ENCODE assay signal across 8 mouse cellular contexts in genomic region chr19:43612051-43612450, GRCm38 (mm10). TPM values are rescaled to one million over a fixed set of nuclear protein-coding genes. Genes with fewer than 3 reads are reported as not detected.
DNase-seq lines count a peak whose midpoint lies in the region; ATAC-seq and TF ChIP-seq lines count a peak whose summit lies in the region.

Gene Nkx2-3 (plus strand): TSS chr19:43612325.

- no peak for TF ChIP-seq EP300 in heart, adult 2 months (IDR thresholded peaks at IDR 0.05; ENCODE audit: insufficient read depth, low read depth, low read length)

- 4% methylated on average over 24 of the region's 24 CpGs for WGBS in heart, adult 2 months
- WGBS in hindbrain, embryonic 16.5 days, result under 1% methylated on average over 24 of the region's 24 CpGs

- no peaks in the 10 kb centered on the region; the same call in 1 of the 2 replicates for H3K4me1 ChIP-seq in heart, adult 2 months (ENCODE audit: control insufficient read depth, insufficient read depth, low read length)
- peaks cover 5% of the 10 kb centered on the region for H3K4me1 ChIP-seq in hindbrain, embryonic 16.5 days (ENCODE audit: control insufficient read depth, insufficient read depth, low read depth, low read length)

- H3K79me2 ChIP-seq in heart, adult 2 months (replicated peaks; ENCODE audit: control insufficient read depth, insufficient read depth, low read length), result no peaks in the 10 kb centered on the region

- DNase-seq in heart, adult 2 months, result peak; percentile 30 to 46
- DNase-seq in heart, adult 9 months (ENCODE audit: low spot score in 2 of 2), result no peak
- peak; percentile 93 for DNase-seq in embryo, embryonic 9.5 days (ENCODE audit: extremely low spot score)
- peak; percentile 54 for DNase-seq in lung, postnatal 10 days
- DNase-seq in yolk sac, embryonic 10.5 days (ENCODE audit: low spot score), result peak; percentile 95
- no peak for DNase-seq in Muller cell, postnatal 12 days (ENCODE audit: inconsistent ontology term)

- no peak within 1 kb of the TSS for H3K27ac ChIP-seq in heart, adult 2 months
- H3K27ac ChIP-seq in hindbrain, embryonic 16.5 days (ENCODE audit: low read depth, low read length), result no peak within 1 kb of the TSS

- H3K4me2 ChIP-seq in hindbrain, embryonic 16.5 days (ENCODE audit: low read length), result 0 out of 2 replicates have a peak within 1 kb of the TSS, but pooled peaks have one; percentile 15

- TF ChIP-seq CTCF in heart, adult 2 months (IDR thresholded peaks at IDR 0.05), result no peak

- no peak for ATAC-seq in hindbrain, embryonic 16.5 days
- no peak for ATAC-seq in frontal cortex, adult (ENCODE audit: low TSS enrichment)

- H3K4me3 ChIP-seq in heart, adult 2 months, result no peak within 1 kb of the TSS
- no peak within 1 kb of the TSS for H3K4me3 ChIP-seq in hindbrain, embryonic 16.5 days (ENCODE audit: low read length)

- H3K9me3 ChIP-seq in hindbrain, embryonic 16.5 days (ENCODE audit: control insufficient read depth, low read length), result no peaks in the 10 kb centered on the region

- no peak within 1 kb of the TSS for H3K9ac ChIP-seq in heart, adult 2 months (ENCODE audit: low read depth, low read length)
- H3K9ac ChIP-seq in hindbrain, embryonic 16.5 days (ENCODE audit: low read depth, low read length), result no peak within 1 kb of the TSS

- peaks cover 57% of the 10 kb centered on the region for H3K27me3 ChIP-seq in heart, adult 2 months (ENCODE audit: control insufficient read depth, insufficient read depth, low read length)
- peaks cover 38% of the 10 kb centered on the region for H3K27me3 ChIP-seq in hindbrain, embryonic 16.5 days (replicated peaks; ENCODE audit: control insufficient read depth, insufficient read depth, low read length)

- intact Hi-C loops in heart, adult 2 months (cut with DNase I), result loop anchor here (5.0 kb wide), 1 partner anchor 85 kb away; no protein-coding TSS in a partner anchor

- TF ChIP-seq POLR2A in heart, adult 2 months (IDR thresholded peaks at IDR 0.05; ENCODE audit: insufficient read depth, low read depth, low read length), result no peak

- no peaks in the 10 kb centered on the region for H3K36me3 ChIP-seq in heart, adult 2 months (ENCODE audit: control insufficient read depth, insufficient read depth, low read length)
- H3K36me3 ChIP-seq in hindbrain, embryonic 16.5 days (ENCODE audit: control insufficient read depth, insufficient read depth, low read length), result no peaks in the 10 kb centered on the region

RNA-seq across cellular contexts. Expression of gene Nkx2-3, which starts in this region (rescaled TPM):
- not detected for total RNA-seq in heart, adult 2 months (2021)
- polyA plus RNA-seq in heart, adult 2 months (2012; rRNA removed), result not detected in 2 replicates
- 0.19 TPM in 1 of 2 replicates, not detected in the other for polyA plus RNA-seq in hindbrain, embryonic 16.5 days (2015; fragmentation: Nextera tagmentation; extraction: Ambion mirVana)

Comparison
In these comparisons a context has a peak if more than half of its experiments do, and no peak if none do; other contexts are left out.
1. Peak in DNase-seq in heart, adult 2 months; RNA of the gene not detected or under 1 TPM.
2. DNase-seq: peak in embryo, embryonic 9.5 days (single experiment), lung, postnatal 10 days (single experiment) and yolk sac, embryonic 10.5 days (single experiment); none in heart, adult 9 months (0 of 2) and Muller cell, postnatal 12 days (single experiment).